Mouse (Mus musculus) retina, adult 2 months (tissue): ENCODE measurements around the gene A4gnt.
A peak's percentile ranks its signal among the peaks of the same experiment; 100 is the strongest.
"Not testable (repeated sequence)": the region's sequence is repeated elsewhere in the genome, so short reads cannot be mapped to it uniquely, and the experiment has no call there.

ENCODE experiments used
- DNase-seq: peaks from one replicate; pipeline ENCODE4 v3.0.0-alpha.2; 2012; ENCODE audit warnings: low read depth, low spot score

The A4gnt gene

GRCm38 (mm10) chr9:99612202-99612601 lies at the start of gene A4gnt:
A4gnt (plus strand) TSS chr9:99612502.
- no peak for DNase-seq

GRCm38 (mm10) chr9:99563714-99564113 lies 48.6 kb upstream of the A4gnt start:
- no peak for DNase-seq

DNA sequence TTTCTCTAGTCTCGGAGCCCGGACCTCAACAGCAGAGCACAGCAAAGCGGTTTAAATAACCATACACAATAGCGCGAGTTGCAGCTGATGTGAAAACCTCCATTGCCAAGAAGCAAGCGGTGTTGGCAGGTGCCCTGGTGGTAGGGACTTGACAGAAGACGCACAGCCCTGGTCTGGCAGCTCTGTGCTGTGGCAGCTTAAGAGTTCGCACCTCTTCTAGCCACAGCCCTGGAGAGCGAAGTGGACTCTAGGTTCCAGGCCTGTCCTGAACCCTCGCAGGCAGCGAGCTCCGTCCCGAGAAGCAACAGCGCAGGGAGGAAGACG lies 44.3 kb upstream of the A4gnt start:
- no peak for DNase-seq

GRCm38 (mm10) chr9:99568347-99569070 lies 43.8 kb upstream of the A4gnt start, which contains the start of gene Armc8:
Armc8 (minus strand) TSS chr9:99568899.
- peak; percentile 76 for DNase-seq

DNA sequence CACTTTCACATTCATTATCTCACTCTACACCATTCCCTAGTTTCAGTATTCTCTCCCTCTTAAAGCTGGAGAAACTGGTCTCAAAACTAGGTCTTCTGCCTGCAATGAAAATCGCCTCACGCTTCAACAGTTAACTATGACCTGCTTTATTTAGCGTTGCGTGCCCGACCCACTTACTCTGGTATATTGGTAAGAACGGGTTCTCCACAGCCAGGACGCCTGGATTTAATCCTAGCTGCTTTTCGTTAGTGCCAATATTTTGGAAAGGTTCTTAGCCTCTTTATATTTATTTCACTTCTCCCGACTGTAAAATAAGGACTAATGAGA lies 43.3 kb upstream of the A4gnt start:
- no peak for DNase-seq

DNA sequence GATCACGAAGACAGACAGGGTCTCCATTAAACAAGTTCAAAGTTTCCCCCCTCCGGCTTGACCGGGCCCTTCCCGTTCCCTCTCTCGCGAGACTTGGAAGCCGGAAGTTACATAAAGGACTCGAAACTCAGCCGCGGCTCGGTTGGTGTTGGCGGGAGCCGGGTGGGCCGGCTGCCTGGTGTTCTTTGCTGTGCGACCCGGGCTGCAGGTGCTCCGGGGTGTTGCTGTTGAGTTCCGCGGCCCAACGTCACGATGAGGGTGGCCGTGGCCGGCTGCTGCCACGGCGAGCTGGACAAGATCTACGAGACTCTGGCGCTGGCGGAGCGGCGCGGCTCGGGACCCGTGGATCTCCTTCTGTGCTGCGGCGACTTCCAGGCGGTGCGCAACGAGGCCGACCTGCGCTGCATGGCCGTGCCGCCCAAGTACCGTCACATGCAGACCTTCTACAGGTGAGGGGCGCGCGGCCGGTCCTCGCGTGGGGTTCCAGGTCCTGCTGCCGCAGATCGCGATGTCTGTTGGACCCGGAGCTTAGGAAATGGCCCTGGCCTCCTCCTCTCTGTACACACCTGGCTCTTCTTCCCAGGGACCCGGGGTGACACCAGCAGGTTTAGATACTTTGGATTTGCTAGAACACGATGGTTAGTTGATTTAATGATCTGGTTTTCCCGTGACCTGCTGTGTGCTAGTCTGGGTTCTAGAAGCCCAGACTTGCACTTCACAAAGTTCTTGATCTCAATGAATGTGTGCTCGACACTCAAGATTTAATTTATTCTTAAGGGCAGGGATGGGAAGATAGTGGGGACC lies 36.4 kb upstream of the A4gnt start, which contains the start of gene Dbr1:
Gene Dbr1 (plus strand): TSS at position 123 of the 804 bp plus-strand sequence.
- DNase-seq, result peak; percentile 83

DNA sequence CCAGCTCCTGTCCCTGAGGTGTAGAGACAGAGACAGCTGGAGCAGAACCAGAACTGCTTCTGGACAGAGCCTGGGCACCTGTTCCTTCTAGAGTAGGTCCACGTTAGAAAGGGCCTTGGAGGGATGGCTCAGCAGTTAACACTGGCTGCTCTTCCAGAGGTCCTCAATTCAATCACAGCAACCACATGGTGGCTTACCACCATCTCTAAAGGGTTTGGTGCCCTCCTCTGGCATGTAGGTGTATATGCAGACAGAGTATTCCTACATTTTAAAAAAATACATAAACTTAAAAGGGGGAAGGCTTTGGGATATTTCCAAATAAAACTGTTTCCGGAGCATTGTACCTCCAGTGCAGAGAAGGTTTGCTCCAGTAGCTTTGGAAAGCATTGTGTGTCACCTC lies 31.6 kb upstream of the A4gnt start:
- DNase-seq, result no peak

- no peak for DNase-seq
Observed at GRCm38 (mm10) chr9:99587505-99588202, 24.6 kb upstream of the A4gnt start.

- DNase-seq, result no peak
Observed at GRCm38 (mm10) chr9:99591144-99591543, 21.2 kb upstream of the A4gnt start.

- not testable (repeated sequence) for DNase-seq
Observed at GRCm38 (mm10) chr9:99599127-99599526, 13.2 kb upstream of the A4gnt start.

GRCm38 (mm10) chr9:99603566-99603965 lies 8.7 kb upstream of the A4gnt start:
- DNase-seq, result no peak

- no peak for DNase-seq
Observed at GRCm38 (mm10) chr9:99619688-99620087, 7.4 kb downstream of the A4gnt start.

DNA sequence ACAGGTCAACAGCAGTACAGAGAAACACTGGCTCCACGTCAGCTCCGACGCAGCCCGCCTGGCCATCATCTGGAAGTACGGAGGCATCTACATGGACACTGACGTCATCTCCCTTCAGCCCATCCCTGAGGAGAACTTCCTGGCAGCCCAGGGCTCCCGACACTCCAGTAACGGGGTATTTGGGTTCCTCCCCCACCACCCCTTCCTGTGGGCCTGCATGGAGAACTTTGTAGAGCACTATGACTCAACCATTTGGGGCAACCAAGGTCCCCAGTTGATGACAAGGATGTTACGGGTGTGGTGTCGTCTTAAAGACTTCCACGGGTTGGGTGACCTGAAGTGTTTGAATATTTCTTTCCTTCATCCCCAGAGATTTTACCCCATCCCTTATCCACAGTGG lies 7.9 kb downstream of the A4gnt start:
- no peak for DNase-seq

DNA sequence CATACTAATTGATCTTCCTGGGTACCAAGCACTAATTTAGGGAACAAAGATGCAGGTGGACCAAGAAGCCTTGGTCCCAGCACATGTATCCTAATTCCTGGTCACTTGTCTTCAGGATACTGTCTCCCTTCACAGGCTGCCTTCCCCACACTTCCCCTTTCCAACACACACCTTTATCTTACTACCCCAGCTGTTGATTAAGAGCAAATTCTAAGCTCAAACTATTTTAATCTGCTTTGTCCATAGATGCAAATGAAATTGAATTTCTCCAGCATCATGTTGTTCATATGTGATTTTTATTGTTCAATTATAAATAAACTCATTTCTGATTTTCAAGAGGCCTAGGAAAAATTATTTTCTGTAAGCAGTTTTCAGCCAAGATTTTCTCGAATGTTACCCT lies 9.7 kb downstream of the A4gnt start:
- no peak for DNase-seq

- DNase-seq, result no peak
Observed at GRCm38 (mm10) chr9:99622966-99623365, 10.7 kb downstream of the A4gnt start.

DNA sequence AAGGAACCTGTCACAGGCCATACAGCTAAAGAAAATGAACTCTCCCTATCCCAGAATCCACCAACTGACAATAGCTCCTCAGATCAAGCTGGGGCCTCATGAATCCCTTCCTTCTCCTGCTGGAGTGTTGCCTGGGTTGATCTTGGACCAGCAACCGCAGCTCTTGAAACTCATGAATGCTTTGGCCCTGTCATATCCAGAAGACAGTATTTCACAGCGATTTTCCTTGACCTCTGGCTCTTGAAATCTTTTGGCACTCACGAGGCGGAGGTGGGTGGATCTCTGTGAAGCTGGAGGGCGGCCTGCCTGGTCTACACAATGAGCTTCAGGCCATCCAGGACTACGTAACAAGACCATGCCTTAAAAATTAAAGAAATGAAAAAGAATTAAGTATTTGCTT lies 11.8 kb downstream of the A4gnt start:
- DNase-seq, result no peak

DNA sequence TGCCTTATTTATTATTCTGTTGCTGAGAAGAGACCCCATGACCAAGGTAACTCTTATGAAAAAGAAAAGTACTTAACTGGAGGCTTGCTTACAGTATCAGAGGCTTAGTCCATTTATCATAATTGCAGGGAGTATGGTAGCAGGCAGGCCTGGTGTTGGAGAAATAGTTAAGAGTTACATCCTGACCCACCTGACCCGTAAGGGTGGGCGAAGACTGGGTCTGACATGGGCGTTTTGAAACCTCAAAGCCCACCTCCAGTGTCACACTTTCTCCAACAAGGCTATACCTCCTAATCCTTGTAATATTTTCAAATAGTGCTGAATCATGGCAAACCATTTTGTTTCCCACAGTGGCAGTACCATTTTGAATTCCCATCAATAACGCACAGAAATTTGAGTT lies 16.3 kb downstream of the A4gnt start:
- no peak for DNase-seq

DNA sequence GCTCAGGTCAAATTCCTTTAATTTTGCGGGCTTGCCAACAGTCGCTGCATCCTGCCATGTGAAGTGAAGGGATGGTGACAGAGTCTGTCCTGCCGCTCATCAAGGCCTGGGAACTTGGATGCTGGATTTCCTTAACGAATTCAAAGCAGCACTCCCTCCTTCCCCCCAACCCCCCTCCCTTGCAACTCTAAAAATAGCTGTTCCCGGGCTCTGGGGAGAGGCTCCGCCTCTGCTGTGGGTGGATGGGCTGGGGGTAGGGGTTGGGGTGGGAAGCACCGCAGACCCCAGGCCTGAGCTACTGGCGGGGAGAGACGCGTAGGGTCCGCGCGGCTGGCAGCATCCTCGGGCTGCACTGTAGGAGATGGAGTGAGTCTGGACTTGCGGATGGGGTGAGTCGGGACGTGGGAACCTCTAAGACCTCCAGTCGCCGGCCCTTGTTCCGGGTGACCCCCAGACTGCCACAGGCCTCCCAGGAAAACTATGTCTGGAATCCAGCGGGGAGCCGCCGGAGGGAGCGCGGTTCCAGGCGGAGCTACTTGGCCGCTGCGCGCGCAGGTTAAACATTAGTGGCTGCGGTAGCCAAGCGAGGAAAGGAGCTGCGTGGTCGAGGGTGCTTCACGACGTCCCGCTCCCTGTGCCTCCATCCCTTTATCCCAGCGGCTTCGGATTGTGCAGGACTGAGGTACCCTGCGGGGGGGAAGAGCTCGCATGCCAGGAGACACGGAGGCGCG lies 17.1 kb downstream of the A4gnt start, which contains the start of gene Dzip1l:
Gene Dzip1l (plus strand): TSS at position 216 of the 731 bp plus-strand sequence.
- DNase-seq, result peak; percentile 15

GRCm38 (mm10) chr9:99630071-99630470 lies 17.8 kb downstream of the A4gnt start:
- no peak for DNase-seq

DNA sequence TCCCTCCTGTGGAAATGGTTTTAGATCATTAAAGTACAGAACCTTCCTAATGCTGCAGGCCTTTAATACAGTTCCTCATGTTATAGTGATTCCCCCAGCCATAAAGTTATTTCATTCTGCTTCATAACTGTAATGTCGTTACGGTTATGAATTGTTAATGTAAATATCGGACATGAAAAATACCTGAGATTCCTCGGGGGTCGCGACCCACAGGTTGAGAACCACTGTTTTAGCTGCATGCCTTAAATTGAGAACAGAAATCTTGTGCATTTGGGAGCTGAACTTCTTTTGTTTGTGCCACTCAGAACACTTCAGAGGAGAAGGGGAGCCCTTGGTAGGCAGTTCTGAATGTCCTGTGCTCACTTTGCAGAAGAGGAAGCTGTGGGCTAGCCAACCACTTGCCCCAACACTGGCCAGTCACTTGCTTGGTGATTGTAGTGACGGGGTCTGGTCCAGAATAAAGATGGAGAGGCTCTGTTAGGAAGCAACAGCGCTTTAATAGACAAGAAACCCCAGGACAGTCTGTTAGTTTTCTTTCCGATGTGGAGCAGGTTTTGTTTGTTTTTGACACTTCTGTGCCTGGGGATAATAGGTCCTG lies 18.3 kb downstream of the A4gnt start:
- no peak for DNase-seq

DNA sequence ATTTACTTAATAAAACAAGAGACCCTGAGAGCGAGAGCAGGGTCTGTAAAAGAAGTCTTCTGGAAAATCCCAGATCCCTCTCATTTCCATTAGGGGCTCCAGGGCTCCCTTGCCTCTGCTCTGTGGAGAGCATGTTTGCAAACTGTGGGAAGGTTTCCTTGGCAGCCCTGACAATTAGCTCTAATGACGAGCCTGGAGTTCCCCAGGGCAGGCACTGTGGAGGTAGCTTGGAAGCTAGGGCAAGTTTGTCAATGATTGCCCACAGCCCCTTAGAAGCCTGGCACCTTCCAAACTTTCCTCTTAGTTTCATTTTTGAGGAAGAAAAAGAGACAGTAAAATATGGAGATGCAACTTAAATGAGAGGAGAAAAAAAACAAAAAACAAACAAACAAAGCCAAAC lies 19.5 kb downstream of the A4gnt start:
- DNase-seq, result no peak
